Mouse (Mus musculus) lung, adult 2 months (tissue): ENCODE data around the gene Chmp4b.

Source experiments
- CTCF ChIP-seq: fragments of 200-500 bp; IDR thresholded peaks from 2 replicates; pipeline ENCODE4 v1.5.1; 2011; ENCODE audit warnings: mild to moderate bottlenecking, low read length, control low read depth; ENCODE audit not compliant: insufficient read depth
- POLR2A ChIP-seq: fragments of 200-500 bp; IDR thresholded peaks from 2 replicates; pipeline ENCODE4 v1.6.1; 2011; ENCODE audit warnings: low read depth, mild to moderate bottlenecking, control low read depth, low read length, borderline replicate concordance; ENCODE audit errors: extremely low read depth

- TF ChIP-seq CTCF (no peak), POLR2A (no peak)
Measured at GRCm38 (mm10) chr2:154743915-154744314, 92.4 kb downstream of the Chmp4b start.
